Mouse (Mus musculus) G1E-ER4 (cell line): ENCODE measurements around the gene Myom1. TPM values are rescaled to one million over a fixed set of nuclear protein-coding genes. Genes with fewer than 3 reads are reported as not detected.

Source experiments
- GATA1 ChIP-seq: IDR thresholded peaks from one replicate; pipeline ENCODE4 v1.8.0; 2012; ENCODE audit warnings: low read length, inconsistent platforms
- polyA plus RNA-seq: library from polyadenylated mRNA; stranded (reverse); fragments of >175 nt; gene quantifications from 2 replicates; pipeline ENCODE4 v1.2.3, GENCODE M21; 2012

The Myom1 gene
- polyA plus RNA-seq, 1 experiment: 0.22 TPM

DNA sequence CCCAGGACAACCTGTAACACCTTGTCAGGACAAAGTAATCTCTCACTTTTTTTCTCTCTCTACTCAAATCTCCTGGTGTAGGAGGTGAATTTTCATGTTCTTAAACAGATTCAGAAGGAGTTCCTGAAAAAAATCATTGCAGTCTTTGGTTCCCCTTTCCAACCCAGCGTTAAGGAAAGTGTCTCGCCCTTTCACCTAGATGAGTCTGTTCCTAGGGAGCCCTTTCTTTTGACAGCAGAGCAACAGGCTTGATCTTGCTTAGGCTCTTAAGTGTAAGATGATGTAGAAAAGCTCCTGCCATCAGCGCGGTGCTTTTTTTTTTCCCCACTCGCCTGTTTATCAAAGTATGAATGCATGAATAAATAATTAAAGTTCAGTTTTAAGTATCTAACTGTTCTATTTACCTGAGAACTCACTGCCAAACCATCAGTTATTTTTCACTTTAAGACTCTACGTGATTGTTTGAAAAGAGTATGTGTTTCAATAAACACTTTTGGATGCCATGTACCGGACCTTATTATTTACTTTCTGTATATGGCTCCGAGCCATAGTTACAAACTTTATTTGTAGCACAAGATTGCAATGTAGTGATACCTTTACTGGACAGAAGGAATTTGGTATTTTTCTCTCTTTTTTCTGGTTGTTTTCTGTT lies 94.2 kb downstream of the Myom1 start:
- no peak for TF ChIP-seq GATA1

DNA sequence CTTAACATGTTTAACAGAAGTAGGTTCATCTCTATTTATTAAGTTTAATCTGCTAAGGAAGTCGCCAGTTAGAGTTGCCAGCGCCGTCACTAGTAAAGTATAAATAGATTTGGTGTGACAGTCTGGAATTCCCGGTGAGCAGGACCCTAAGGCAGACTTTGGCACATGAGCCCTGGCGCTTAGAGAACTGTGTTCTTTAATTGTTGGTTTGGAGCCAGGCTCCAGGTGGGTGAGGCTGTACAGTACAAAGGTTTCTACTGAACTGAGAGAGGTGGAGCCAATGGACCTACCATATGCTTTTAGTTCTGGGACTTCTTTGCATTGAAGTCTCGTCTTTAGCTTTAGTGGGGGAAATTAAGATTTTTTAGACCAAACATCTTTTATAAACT lies 94.8 kb downstream of the Myom1 start:
- no peak for TF ChIP-seq GATA1

DNA sequence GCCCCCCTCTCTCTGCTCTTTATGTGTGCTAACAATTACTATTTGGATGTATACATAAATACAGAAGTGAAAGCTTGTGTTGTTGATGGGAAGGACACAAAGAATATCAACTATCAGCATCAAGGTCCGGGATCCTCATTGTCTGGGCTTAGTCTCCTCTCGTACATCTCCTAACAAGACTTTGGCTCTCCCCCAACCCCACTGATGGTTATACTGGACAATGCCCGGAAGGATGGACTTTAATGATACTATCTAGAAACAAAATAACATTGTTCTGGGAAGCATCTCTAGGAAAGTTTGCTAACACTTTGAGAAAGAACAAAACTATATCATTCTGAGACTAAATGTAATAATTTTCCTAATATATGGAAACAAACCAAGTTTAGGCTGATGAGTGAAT lies 96.2 kb downstream of the Myom1 start:
- no peak for TF ChIP-seq GATA1

DNA sequence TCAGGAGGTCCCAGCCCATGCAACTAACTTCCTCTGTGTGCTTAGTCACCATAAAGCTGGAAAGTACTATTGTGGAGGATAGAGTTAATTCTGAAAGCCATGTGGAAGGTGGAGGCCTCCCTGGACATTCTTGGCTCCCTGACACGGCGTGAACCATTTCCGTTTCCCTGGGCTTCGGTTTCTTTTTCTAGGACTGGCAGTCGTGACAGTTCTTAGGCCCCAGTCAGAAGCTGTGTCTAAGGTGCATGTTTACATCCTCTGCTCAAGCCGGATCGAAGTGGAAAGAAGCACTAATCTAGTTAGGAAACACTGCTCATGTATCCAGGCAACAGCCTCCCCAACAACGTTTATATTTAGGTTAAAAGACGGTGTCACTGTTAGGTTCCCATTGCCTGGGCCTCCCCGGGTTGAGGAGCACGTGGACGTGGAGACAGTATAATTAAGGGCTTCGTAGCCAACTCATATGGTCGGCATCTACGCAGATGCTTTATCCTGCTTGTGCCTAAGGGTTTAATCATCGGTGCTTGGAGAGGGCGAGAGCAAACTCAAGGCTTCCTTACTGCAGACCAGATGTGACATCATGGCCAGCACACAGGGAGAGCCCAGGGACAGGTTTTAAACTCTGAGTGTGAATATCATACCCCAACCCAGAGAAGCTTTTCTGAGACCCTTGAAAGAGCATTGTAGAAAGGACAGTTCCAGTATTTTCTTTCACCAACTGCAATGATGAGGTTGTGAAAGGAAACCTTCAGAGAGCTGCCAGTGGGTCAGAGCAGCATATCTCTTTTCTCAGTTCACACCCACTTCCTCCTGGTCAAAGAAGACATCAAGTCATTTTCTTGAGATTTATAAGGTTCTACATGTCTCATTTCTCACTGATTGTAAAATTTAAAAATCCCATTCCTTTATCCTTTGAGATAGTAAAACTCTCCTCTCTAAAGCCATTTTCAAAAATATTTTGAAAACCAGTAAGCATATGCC lies 100.4 kb downstream of the Myom1 start:
- TF ChIP-seq GATA1: no peak

DNA sequence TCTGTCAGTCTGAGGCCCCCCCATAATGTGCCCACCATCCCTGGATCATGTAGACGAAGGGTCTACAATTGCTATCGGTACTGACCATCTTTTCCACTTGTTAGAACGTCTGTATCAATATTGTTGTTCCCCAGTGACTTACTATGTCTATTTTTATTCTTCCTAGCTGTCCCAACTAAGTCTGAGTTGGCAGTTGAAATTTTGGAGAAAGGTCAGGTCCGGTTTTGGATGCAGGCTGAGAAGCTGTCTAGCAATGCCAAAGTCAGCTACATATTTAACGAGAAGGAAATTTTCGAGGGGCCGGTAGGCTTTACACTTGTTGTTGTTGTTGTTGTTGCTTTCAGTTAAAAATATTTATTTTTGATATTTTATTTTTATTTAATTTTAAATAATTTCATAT lies 102.9 kb downstream of the Myom1 start:
- no peak for TF ChIP-seq GATA1

DNA sequence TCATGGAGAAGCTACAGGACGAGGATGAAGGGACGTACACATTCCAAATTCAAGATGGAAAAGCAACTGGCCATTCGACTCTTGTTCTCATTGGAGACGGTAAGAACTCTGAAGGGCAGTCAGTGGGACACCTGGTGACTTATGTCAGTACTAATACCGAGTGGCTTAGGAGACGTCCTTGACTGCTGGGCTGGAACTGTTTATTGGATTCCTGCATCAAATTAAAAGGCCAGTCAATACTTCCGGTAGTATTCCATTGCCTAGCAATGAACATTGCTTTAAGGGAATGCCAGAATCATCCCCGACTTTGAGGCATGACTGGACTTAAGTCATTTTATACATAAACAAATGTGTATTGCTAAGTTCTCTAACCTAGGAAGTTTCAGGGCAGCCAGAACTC lies 103.8 kb downstream of the Myom1 start:
- TF ChIP-seq GATA1: no peak

DNA sequence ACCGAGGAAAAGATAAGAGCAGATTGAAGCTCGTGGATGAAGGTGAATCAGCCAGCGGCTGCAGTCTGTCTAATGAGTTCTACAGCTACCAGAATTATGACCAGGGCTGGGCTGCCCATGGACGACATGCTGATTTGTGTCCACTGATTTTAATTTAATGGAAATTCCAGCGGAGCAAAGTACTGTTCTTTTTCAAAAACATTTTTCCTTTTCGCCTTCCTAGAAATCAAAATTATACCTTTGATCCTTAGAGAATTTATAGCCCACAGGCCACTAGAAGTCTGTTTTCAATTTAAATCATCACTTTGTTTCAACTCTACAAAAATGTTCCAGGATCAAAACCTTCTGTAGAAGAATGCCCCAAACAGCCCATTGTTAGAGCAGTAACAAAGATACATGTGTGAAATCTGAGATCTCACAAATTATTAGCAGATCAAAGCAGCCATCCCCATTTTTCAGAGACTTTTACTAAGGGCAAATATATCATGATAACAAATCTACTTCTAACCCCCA lies 108.4 kb downstream of the Myom1 start:
- no peak for TF ChIP-seq GATA1

DNA sequence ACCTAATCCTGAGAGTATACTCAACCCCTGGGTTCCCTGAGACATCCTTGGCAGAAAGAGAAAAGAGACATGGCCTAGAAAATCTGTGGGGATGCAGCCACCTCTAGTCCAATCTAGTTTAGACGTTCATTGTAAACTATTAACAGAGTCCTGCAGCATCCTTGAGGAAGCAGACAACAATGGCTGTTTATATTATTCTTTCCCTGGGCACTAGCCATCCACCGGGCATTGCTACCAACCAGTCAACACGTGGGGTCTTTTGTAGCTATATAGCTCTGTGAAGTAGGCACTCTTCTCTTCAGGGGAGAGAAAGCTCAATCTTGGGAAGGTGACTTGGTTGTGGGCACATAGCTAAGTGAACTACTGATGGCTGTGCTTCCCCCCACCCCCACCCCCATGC lies 110.3 kb downstream of the Myom1 start:
- TF ChIP-seq GATA1: no peak

DNA sequence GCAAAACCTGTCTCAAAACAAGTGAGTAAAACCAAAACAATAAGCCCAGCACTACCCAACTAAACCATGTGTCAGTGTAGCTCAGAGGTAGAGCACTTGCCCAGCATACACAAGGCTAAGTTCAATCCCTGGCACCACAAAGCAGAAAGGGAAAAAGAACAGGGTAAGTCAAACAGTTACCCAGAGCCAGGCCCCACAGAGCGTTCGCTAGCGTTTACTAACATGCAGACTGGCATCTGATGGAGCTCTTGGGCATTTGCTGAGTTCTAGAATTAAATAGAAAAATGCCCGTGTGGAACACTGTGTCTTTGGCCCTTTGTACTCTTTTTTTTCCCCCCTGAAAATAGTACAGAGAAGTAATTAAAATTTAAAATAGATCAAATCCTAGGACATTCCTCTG lies 111.8 kb downstream of the Myom1 start:
- TF ChIP-seq GATA1: no peak

DNA sequence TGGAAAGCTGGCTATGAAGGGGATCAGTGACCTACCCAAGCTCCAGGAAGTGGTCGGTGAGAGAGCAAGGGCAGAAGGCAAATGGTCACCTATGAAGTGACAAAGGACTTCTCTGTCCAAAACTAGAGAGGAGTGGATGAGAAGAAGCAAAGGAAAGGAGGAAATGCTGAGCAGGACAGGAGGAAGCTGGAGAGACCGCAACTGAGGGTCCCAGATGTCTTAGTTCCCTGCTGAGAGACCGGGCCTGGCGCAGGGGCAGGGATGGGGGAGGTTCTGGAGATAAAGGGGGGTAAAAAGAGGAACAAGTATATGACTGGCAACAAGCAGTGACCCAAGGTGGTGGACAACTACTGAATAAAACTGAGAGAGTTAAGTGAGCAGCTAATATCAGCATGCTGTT lies 115.5 kb downstream of the Myom1 start:
- TF ChIP-seq GATA1: no peak

DNA sequence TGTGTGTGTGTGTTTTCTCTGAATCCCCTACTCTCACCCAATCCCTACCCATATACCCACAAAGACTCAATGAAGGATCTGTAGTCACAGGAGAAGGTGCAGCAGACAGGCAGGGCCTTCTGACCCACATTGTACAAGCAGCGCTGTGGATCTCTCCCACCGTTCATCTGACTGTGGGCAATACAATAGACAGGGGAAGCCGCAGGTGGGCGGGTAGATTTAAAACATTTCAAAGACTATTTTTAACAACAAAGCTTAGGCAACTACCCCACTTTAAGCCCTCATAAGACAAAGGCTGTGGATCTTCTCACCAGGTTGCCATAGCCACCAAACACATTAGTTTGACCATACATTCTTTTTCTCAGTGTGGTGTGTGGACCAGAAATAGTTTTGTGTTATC lies 116.2 kb downstream of the Myom1 start:
- TF ChIP-seq GATA1: no peak

DNA sequence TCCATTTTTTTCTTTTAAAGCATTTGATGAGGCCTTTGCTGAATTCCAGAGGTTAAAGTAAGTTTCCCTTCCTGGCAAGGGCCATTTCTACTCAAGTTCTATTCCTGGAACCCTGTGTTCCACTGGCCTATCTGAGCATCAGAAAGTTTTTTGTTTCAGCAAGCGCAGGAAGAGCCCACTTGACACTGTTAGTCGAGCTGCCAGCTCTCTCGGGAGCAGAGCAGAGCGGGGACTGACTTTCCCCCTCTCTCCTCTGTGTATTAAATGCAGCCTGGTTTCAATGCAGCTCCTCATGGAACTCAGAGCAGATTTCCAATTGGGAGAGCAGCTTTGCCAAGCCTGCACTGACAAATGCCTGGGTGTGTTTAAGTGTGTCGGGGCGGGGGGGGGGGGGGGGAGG lies 118.2 kb downstream of the Myom1 start:
- no peak for TF ChIP-seq GATA1

DNA sequence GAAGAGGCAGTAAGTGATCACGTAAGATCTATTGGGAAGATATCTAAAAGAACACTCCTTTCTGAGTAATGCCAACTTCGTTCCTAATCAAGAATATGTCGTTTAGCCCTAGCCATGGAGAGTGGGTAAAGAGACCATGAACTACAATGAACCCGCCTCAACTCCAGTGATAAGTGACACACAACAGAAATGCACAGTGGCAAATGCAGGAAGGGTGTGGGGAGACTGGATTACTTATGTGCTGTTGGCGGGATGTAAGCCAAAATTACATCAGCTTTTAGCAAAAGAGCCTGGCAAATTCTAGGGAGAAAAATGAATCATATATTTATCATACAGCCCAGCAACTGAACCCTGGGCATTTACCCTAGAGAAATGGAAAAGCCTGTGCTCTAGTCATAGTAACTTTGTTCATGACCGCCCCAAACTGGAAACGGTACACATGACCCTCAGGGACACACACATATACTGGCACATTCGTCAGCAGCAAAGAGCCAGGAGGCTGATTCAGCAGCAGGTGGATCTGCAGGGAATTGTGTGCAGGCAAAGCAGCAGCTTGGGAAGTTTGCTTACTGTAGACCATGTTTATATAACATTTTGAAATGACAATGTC lies 121.7 kb downstream of the Myom1 start:
- TF ChIP-seq GATA1: no peak

DNA sequence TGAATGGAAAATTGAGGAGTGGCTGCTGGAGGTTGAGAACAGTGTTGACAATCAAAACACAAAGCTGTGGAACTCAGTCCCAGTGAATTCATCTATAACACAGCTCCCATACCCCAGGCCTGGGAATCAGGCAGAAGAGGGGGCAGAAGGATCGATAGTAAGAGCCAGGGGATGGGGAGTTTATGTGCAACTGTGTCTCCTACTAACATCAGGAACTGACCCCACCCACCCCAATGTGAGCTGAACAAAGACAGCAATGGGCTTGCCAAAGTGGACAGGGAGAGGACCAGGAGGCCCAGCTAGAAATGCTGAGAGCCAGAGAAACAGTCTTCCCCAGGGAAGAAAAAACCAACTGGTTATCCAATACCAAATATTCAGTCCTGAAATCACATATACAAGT lies 122.2 kb downstream of the Myom1 start:
- TF ChIP-seq GATA1: no peak

DNA sequence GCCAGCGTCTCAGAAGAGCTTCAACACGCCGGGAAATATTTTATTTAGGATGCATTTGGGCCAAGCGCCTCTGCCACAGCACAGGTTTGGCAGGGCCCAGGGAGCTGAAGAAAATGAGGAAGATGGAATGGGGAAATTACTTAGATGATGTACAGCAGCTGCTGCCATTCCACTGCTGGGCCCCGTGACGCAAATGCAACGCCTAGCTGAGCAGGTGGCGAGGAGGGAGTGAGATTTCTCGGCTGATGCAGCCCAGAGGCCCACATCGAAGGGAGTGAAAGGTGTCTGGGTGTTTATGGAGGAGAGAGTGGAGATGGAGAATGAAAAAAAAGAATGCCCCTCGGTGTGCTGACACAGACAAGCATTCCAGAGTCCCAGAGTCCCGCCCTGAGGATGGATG lies 123.1 kb downstream of the Myom1 start:
- TF ChIP-seq GATA1: no peak

DNA sequence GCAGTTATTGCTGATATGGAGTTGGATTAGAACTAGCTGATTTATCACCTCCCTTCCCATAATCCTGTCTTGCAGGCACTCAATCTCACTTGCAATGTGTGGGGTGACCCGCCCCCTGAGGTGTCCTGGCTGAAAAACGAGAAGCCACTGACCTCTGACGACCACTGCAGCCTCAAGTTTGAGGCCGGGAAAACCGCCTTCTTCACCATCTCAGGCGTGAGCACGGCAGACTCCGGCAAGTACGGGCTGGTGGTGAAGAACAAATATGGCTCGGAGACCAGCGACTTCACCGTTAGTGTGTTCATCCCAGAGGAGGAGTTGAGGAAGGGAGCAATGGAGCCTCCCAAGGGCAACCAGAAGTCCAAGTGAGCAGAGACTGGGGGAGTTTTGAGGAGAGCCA lies 123.6 kb downstream of the Myom1 start:
- no peak for TF ChIP-seq GATA1
